Mouse (Mus musculus): ENCODE results near the gene Dmwd.

DNA sequence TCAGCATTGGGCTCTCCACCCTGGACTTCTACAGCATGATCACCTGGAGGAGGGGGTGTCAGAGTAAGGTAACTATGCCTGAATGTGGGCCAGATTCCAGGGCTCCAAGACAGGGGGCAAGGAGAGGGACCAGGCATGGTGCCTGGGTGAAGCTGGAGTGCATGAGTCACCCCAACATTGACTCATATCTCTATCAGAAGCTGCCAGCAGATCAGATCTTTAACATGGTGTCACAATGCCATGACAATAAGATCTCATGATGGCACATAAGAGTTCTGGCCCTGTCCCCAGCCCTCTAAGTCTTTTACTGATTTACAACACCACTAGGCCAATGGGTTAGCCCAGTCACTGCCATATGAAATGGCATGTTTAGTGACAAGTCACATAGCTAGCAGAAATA is 27.7 kb downstream of the Dmwd start:
- TF ChIP-seq MEF2A (IDR thresholded peaks at IDR 0.05; ENCODE audit: extremely low read depth, insufficient replicate concordance, low read depth, low read length, poor library complexity, severe bottlenecking) (no peak), EP300 (IDR thresholded peaks at IDR 0.05; ENCODE audit: low read depth in 1 of 2, low read length in 2 of 2) (no peak), CTCF (IDR thresholded peaks at IDR 0.05 in 2 of 3, conservative IDR thresholded peaks at IDR 0.05 in 1 of 3; ENCODE audit: control insufficient read depth in 1 of 3, insufficient read depth in 1 of 3, low read depth in 2 of 3, low read length in 3 of 3, poor library complexity in 1 of 3, severe bottlenecking in 1 of 3) (no peak), GABPA (IDR thresholded peaks at IDR 0.05; ENCODE audit: low read depth, low read length) (no peak), JUND (IDR thresholded peaks at IDR 0.05; ENCODE audit: low read depth, low read length) (no peak), ZC3H11A (IDR thresholded peaks at IDR 0.05; ENCODE audit: low read depth, low read length) (no peak), POLR2A (IDR thresholded peaks at IDR 0.05; ENCODE audit: control insufficient read depth in 1 of 2, insufficient read depth in 1 of 2, low read depth in 1 of 2, low read length in 2 of 2, poor library complexity in 1 of 2) (no peak)

Data from MEL (cell line).